Mouse (Mus musculus) urinary bladder, postnatal 36 days (tissue): ENCODE results near the gene Mycl.
A peak's percentile ranks its signal among the peaks of the same experiment; 100 is the strongest.

Experiments
- DNase-seq, 2 experiments: peaks; one replicate each; pipeline ENCODE4 v3.0.0; 2022; ENCODE audit warnings: low spot score in 2 of 2, mixed read lengths in 1 of 2

The Mycl gene

GRCm38 (mm10) chr4:122995404-122996220 is at the start of gene Mycl:
Gene Mycl, plus strand, starts transcription at chr4:122995652.
- DNase-seq: peak; percentile 81 to 89

GRCm38 (mm10) chr4:122947223-122947622 is 48.2 kb upstream of the Mycl start:
- DNase-seq: no peak

- DNase-seq: no peak
Observed at GRCm38 (mm10) chr4:122949096-122949495, 46.4 kb upstream of the Mycl start.

- no peak for DNase-seq
Observed at GRCm38 (mm10) chr4:122954680-122955411, 40.6 kb upstream of the Mycl start.

GRCm38 (mm10) chr4:122955412-122956136 is 39.9 kb upstream of the Mycl start:
- peak; percentile 80 to 90 for DNase-seq

GRCm38 (mm10) chr4:122956301-122956700 is 39.2 kb upstream of the Mycl start:
- DNase-seq: no peak

- no peak for DNase-seq
Observed at GRCm38 (mm10) chr4:122958491-122959031, 36.9 kb upstream of the Mycl start.

GRCm38 (mm10) chr4:122959816-122960215 is 35.6 kb upstream of the Mycl start:
- DNase-seq: no peak

GRCm38 (mm10) chr4:122960321-122961099 is 34.9 kb upstream of the Mycl start:
- DNase-seq: no peak

- DNase-seq: peak; percentile 30 to 72
Observed at GRCm38 (mm10) chr4:122961100-122961567, 34.3 kb upstream of the Mycl start, which contains the start of gene Mfsd2a. Gene Mfsd2a, minus strand, starts transcription at chr4:122961188.

- DNase-seq: no peak
Observed at GRCm38 (mm10) chr4:122961589-122961988, 33.9 kb upstream of the Mycl start.

- no peak for DNase-seq
Observed at GRCm38 (mm10) chr4:122962751-122963150, 32.7 kb upstream of the Mycl start.

- no peak for DNase-seq
Observed at GRCm38 (mm10) chr4:122968106-122968505, 27.3 kb upstream of the Mycl start.

GRCm38 (mm10) chr4:122971191-122971590 is 24.3 kb upstream of the Mycl start:
- no peak for DNase-seq

- no peak for DNase-seq
Observed at GRCm38 (mm10) chr4:122971646-122972045, 23.8 kb upstream of the Mycl start.

- DNase-seq: no peak
Observed at GRCm38 (mm10) chr4:122972056-122972455, 23.4 kb upstream of the Mycl start.

- DNase-seq: no peak
Observed at GRCm38 (mm10) chr4:122974976-122975520, 20.4 kb upstream of the Mycl start.

GRCm38 (mm10) chr4:122976885-122977284 is 18.6 kb upstream of the Mycl start:
- DNase-seq: no peak

- no peak for DNase-seq
Observed at GRCm38 (mm10) chr4:122978850-122979249, 16.6 kb upstream of the Mycl start.

GRCm38 (mm10) chr4:122979826-122980225 is 15.6 kb upstream of the Mycl start:
- no peak for DNase-seq

GRCm38 (mm10) chr4:122980684-122981083 is 14.8 kb upstream of the Mycl start:
- DNase-seq: no peak
